Mouse (Mus musculus): ENCODE results near the gene Trpv2.

The Trpv2 gene

GRCm38 (mm10) chr11:62573959-62574702 lies at the start of gene Trpv2:
Gene Trpv2 (plus strand): TSS chr11:62574486.
- peak in 1 of 2 experiments; percentile 23 for DNase-seq (ENCODE audit: low spot score in 2 of 2)

GRCm38 (mm10) chr11:62537089-62537488 lies 37.2 kb upstream of the Trpv2 start:
- no peak for DNase-seq (ENCODE audit: low spot score in 2 of 2)

- DNase-seq (ENCODE audit: low spot score in 2 of 2): no peak
These were observed 36.7 kb upstream of the Trpv2 start for GRCm38 (mm10) chr11:62537590-62537989.

- DNase-seq (ENCODE audit: low spot score in 2 of 2): peak; percentile 35 to 55
These were observed 35.8 kb upstream of the Trpv2 start for GRCm38 (mm10) chr11:62538321-62539088.

- peak; percentile 51 to 67 for DNase-seq (ENCODE audit: low spot score in 2 of 2)
These were observed 35.0 kb upstream of the Trpv2 start, which contains the start of gene Cenpv for GRCm38 (mm10) chr11:62539089-62539890. Gene Cenpv (minus strand): TSS chr11:62539261.

- no peak for DNase-seq (ENCODE audit: low spot score in 2 of 2)
These were observed 34.1 kb upstream of the Trpv2 start for GRCm38 (mm10) chr11:62540167-62540566.

GRCm38 (mm10) chr11:62540969-62541368 lies 33.3 kb upstream of the Trpv2 start:
- no peak for DNase-seq (ENCODE audit: low spot score in 2 of 2)

GRCm38 (mm10) chr11:62541581-62541980 lies 32.7 kb upstream of the Trpv2 start:
- DNase-seq (ENCODE audit: low spot score in 2 of 2): no peak

- DNase-seq (ENCODE audit: low spot score in 2 of 2): no peak
These were observed 30.3 kb upstream of the Trpv2 start for GRCm38 (mm10) chr11:62543991-62544390.

GRCm38 (mm10) chr11:62549782-62550181 lies 24.5 kb upstream of the Trpv2 start:
- DNase-seq (ENCODE audit: low spot score in 2 of 2): peak in 1 of 2 experiments; percentile 31

- peak; percentile 28 to 44 for DNase-seq (ENCODE audit: low spot score in 2 of 2)
These were observed 24.0 kb upstream of the Trpv2 start for GRCm38 (mm10) chr11:62550227-62550685.

GRCm38 (mm10) chr11:62550727-62551225 lies 23.5 kb upstream of the Trpv2 start, which contains the start of gene Ubb:
Gene Ubb (plus strand): TSS chr11:62551171.
- peak; percentile 98 for DNase-seq (ENCODE audit: low spot score in 2 of 2)

GRCm38 (mm10) chr11:62551226-62552119 lies 22.8 kb upstream of the Trpv2 start:
- DNase-seq (ENCODE audit: low spot score in 2 of 2): peak; percentile 83 to 90

- no peak for DNase-seq (ENCODE audit: low spot score in 2 of 2)
These were observed 21.1 kb upstream of the Trpv2 start for GRCm38 (mm10) chr11:62553186-62553585.

GRCm38 (mm10) chr11:62553633-62554032 lies 20.7 kb upstream of the Trpv2 start:
- no peak for DNase-seq (ENCODE audit: low spot score in 2 of 2)

GRCm38 (mm10) chr11:62554163-62554855 lies 20.0 kb upstream of the Trpv2 start:
- DNase-seq (ENCODE audit: low spot score in 2 of 2): no peak

GRCm38 (mm10) chr11:62554934-62555517 lies 19.3 kb upstream of the Trpv2 start:
- DNase-seq (ENCODE audit: low spot score in 2 of 2): no peak

- no peak for DNase-seq (ENCODE audit: low spot score in 2 of 2)
These were observed 18.3 kb upstream of the Trpv2 start for GRCm38 (mm10) chr11:62555896-62556412.

- DNase-seq (ENCODE audit: low spot score in 2 of 2): no peak
These were observed 17.1 kb upstream of the Trpv2 start for GRCm38 (mm10) chr11:62557205-62557604.
